Mouse (Mus musculus) gastrocnemius, postnatal 10 days (tissue): ENCODE measurements around the gene Atp6v0d1. TPM values are rescaled to one million over a fixed set of nuclear protein-coding genes. Genes with fewer than 3 reads are reported as not detected.
A peak's percentile ranks its signal among the peaks of the same experiment; 100 is the strongest.
"Not testable (repeated sequence)": the region's sequence is repeated elsewhere in the genome, so short reads cannot be mapped to it uniquely, and the experiment has no call there.

Experiments
- DNase-seq: peaks from one replicate; pipeline ENCODE4 v3.0.0; 2021; ENCODE audit warnings: mixed read lengths
- total RNA-seq, 2 experiments: library from RNA; stranded (reverse); gene quantifications; 2 replicates each; pipeline ENCODE4 v1.2.3; 2021

Atp6v0d1 gene
- total RNA-seq, 2 experiments from 2014 or later = 49.3 to 54.2 TPM

DNA sequence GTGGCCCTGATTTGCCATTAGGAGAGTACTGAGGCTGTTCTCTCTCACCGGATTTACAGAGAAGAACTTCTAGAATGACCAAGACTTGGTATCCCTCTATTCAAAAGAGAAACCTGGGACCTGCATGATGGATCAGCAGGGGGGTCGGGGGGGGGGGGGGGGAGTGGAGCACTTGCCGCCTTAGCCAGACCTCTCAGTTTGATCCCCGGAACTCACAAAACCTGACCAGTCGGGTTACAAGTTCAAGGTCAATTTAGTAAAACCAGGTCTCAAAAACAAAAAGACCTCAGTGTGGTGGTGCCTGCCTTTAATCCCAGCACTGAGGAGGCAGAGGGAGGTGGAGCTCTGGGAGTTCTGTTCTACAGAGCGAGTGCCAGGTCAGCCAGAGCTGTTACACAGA is 8.9 kb upstream of the Atp6v0d1 start:
- DNase-seq = no peak

GRCm38 (mm10) chr8:105573427-105573826 is 7.6 kb upstream of the Atp6v0d1 start:
- peak; percentile 50 for DNase-seq

- no peak for DNase-seq
Measured at GRCm38 (mm10) chr8:105571810-105572209, 6.0 kb upstream of the Atp6v0d1 start.

DNA sequence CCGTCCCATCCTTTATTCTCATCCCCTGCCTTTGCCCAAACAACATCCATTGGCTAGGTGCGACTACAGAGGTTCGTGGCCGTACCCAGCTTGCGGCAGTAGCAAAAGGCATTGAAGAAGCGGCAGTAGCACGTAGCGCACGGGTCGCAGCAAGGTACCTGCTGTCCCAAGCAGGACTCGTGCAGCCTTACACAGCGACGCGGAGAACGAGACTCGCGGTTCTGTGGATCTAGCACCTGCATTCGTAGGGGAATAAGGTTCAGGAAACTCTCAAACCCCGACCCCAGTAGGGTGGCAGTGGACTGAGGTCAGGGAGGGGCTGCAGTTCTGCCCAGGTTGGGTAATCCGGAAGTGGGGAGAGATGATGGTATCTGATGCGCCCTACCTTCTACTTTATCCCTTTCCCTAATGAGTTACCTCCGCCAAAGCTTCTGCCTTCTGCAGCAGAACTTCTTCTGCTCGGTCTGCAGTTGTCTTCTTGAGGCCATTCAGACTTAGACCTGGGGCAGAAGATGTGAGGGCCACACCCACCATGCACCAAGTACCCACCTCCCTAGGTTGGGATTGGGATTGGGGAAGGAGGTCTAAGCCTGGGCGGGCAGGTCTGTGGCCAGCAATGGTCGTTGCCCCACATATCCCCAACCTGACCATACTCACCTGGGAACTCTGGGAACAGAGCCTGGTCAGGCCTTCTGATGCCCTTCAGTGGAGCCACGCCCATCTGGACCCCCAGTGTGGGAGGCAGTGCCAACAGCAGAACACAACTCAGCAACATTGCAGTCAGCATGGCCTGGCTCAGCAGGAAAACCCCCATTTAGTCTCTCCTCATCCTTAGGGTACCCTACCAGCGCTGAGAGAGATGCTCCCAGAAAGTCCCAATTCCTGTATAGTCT is 1.1 kb upstream of the Atp6v0d1 start:
- DNase-seq = peak; percentile 17

- no peak for DNase-seq
Measured at GRCm38 (mm10) chr8:105565401-105565881, 406 bp downstream of the Atp6v0d1 start.

DNA sequence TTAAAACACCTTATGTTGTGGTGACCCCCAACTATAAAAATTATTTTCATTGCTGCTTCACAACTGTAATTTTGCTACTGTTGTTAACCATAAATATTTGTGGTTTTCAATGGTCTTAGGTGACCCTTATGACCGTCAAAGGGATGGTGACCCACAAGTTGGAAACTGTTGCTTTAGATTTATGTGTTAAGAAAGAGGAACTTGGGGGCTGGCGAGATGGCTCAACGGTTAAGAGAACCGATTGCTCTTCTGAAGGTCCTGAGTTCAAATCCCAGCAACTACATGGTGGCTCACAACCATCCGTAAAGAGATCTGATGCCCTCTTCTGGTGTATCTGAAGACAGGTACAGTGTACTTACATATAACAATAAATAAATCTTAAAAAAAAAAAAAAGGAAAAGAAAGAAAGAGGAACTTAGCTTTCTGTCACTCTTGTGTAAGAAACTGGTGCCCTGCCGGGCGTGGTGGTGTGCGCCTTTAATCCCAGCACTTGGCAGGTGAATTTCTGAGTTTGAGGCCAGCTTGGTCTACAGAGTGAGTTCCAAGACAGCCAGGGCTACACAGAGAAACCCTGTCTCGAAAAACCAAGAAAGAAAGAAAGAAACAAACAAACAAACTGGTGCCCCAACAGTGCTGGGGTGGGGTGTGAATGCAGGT is 1.1 kb downstream of the Atp6v0d1 start:
- DNase-seq = not testable (repeated sequence)

DNA sequence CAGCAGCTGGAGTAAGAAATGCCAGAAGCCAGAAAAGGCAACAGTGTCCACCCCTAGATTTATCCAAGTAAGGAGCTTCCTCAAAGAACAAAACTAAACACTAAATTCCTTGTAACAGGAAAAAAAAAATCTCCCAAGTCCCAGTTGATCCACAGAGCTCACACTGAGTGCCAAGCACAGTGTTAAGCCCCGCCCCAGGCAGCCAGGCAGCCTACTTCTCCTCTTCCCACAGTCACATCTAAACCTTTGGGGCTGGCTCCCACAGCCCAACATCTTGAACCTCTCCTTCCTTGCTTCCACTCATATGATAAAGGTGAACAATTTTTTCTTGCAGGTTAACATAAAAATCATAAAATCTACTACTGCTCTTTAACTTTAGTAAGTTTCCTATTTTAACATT is 2.0 kb downstream of the Atp6v0d1 start:
- no peak for DNase-seq

GRCm38 (mm10) chr8:105562863-105563262 is 3.0 kb downstream of the Atp6v0d1 start:
- DNase-seq = no peak

DNA sequence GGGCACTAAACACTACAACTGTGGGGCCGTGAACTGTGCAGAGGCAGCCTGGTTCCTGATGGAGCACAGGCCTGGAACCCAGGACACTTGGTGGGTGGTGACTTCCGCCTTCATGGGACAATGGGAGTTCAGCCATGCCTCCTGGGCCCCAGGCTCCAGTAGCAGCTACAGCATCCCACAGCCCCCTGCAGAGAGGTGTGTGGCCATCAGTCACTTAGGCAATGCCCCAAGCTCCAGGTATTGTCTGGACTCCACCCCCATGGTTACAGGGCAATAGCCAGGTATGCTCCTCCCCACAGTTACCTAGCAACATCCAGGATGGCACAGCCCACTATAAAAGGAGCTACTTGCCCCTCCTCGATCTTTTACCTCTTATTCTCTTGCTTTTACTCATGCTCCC is 10.6 kb downstream of the Atp6v0d1 start:
- no peak for DNase-seq

- DNase-seq = peak; percentile 49
Measured at GRCm38 (mm10) chr8:105554087-105554486, 11.8 kb downstream of the Atp6v0d1 start.

DNA sequence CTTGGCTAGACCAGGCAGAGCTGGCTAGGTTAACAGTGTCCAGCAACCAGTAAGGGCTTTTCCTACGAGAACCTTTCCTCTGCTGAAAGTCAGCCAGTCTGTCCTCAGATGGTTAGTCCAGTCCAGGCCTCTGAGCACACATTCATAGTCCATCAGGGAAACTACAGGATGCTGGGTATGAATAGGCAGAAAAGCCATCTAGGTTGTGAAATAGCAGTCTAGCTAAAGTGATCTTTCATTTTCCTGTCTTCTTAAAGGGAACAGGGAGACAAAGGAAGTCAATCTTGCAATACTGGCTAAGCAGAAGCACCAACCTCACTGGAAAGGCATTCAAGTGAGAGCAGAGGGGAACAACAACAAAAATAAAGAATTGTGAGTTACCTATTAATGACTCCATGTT is 13.0 kb downstream of the Atp6v0d1 start:
- DNase-seq = no peak

- no peak for DNase-seq
Measured at GRCm38 (mm10) chr8:105552032-105552431, 13.8 kb downstream of the Atp6v0d1 start.

DNA sequence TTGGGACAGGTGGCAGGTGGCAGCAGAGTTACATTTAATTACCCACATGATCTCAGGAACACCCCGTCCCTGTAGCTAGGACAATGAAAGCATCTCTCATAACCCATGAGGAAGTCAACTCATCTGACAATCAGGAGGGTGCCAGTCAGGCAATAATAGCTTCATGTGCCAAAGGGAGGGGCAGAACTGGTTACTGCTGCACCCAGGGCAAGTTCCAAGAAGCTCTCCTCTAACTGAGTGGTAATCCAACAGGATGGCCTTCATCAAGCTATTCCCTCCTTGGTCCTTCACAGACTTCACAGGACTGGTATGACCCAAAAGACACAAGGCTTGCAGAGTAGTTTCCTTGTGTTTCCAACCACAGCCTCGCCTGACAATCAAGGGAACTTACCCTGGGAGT is 15.8 kb downstream of the Atp6v0d1 start:
- no peak for DNase-seq

DNA sequence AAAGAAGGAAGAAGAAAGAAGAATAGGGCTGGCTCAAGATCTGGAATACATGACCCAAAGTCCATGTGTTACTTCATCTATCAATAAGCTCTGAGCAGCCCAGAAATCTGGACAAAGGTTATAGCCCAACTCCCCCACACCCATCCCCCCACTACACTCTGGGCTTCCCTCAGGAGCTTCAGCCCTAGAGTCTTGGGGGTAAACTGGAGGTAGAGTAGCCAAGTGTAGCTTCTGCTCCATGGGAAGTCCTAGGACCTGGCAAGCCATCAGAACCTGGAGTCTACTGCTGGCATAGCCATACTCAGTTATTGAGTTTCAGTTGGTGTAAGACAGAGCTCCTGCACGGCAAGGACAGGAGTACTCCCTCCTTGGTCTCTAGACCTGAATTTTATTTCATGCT is 16.3 kb downstream of the Atp6v0d1 start:
- no peak for DNase-seq

- DNase-seq = no peak
Measured at GRCm38 (mm10) chr8:105546384-105547350, 19.2 kb downstream of the Atp6v0d1 start.

DNA sequence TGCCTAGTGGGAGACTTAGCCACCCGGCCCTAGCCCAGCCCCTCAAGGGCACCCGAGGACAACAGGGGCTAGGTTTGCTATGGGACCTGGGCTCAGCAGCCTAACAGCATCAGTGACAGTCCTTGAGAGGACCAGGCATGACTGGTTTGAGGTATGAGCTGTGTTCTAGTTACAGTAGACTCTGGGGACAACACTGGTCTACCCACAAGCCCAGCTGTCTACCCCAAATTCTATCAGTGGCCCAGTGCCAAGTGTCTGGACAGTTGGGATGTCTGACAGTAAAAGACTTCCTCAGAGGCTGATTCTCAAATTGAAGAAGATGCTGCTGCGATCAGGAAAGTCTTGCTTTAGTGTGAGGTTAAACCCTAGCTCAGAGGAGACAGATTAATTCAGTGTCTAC is 20.6 kb downstream of the Atp6v0d1 start:
- DNase-seq = no peak

GRCm38 (mm10) chr8:105544544-105545205 is 21.2 kb downstream of the Atp6v0d1 start:
- DNase-seq = no peak

DNA sequence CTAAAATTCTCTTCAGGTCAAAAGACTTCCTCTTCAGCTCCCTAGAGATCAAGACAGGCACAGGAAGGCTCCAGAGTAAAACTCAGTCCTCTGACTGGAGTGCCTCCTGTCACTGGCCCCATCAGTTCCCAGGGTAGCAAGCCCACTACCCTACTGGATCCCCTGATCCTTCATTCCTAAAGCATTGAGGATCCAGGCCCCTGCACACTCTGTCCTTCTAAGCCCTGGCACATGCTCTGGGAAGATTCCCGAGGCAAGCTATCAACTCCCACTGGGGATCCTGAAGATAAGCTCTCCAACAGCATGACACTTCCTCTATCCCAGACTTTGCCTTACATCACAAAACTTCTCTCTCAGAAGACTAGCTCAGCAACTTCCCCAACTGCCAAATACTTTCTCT is 22.1 kb downstream of the Atp6v0d1 start:
- no peak for DNase-seq

GRCm38 (mm10) chr8:105542808-105543207 is 23.0 kb downstream of the Atp6v0d1 start:
- DNase-seq = no peak

GRCm38 (mm10) chr8:105542032-105542656 is 23.7 kb downstream of the Atp6v0d1 start:
- DNase-seq = no peak

DNA sequence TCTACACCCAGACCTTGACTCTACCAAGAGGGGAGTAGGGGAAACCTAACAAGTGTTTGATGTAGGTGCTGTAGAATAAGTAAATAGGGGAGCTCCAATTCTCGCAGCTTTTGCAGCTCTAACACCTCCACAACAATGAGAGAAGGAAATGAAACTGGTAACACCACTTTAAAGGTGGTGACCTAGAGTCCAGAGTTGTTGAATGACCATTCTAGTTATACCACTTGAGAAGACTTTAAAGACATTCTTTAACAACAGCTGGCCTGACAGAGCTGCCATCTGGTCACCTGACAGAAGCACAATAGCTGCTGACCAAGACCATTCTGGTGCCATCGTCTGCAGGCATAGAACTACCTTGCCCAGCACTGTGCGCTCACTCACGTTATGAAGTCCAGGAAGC is 26.9 kb downstream of the Atp6v0d1 start:
- DNase-seq = no peak
